Comparison of ENCODE assay signal across 17 mouse cellular contexts in genomic region chr17:35958533-35959223, GRCm38 (mm10).
"Had no signal": no experiment of that assay in that cellular context is flagged by ENCODE, and none has a peak within 500 bp of the region (broad histone marks: within the 10 kb centered on the region; RNA-seq: fewer than 3 reads in every experiment).

No protein-coding gene starts in this region.

- H3K27ac ChIP-seq: midbrain, embryonic 10.5 days; midbrain, embryonic 12.5 days; neural tube, embryonic 13.5 days; neural tube, embryonic 15.5 days; stomach, embryonic 15.5 days; stomach, postnatal 0 days had no signal

- H3K9me3 ChIP-seq: midbrain, embryonic 10.5 days; midbrain, embryonic 12.5 days; neural tube, embryonic 13.5 days; neural tube, embryonic 15.5 days; stomach, embryonic 15.5 days had no signal

- H3K4me2 ChIP-seq: lung, embryonic 14.5 days; midbrain, embryonic 12.5 days; neural tube, embryonic 13.5 days; neural tube, embryonic 15.5 days; stomach, embryonic 15.5 days had no signal

- ATAC-seq: midbrain, embryonic 16.5 days had no signal

- H3K4me1 ChIP-seq: midbrain, embryonic 10.5 days; midbrain, embryonic 12.5 days; neural tube, embryonic 13.5 days; neural tube, embryonic 15.5 days; stomach, embryonic 15.5 days had no signal

- H3K9ac ChIP-seq: lung, embryonic 14.5 days; midbrain, embryonic 12.5 days; neural tube, embryonic 13.5 days; neural tube, embryonic 15.5 days; stomach, embryonic 15.5 days had no signal

- H3K4me3 ChIP-seq: midbrain, embryonic 10.5 days; midbrain, embryonic 12.5 days; myocyte; neural tube, embryonic 13.5 days; neural tube, embryonic 15.5 days; stomach, embryonic 15.5 days had no signal

- DNase-seq: lung, adult 18-20 months; lung, embryonic 14.5 days; lung, postnatal 10 days; lung, postnatal 4 days; midbrain, embryonic 14.5 days; right cerebral cortex, postnatal 14 days; thymus, adult 2 months; thymus, postnatal 25 days; thymus, postnatal 4 days had no signal

- H3K27me3 ChIP-seq: midbrain, embryonic 12.5 days; neural tube, embryonic 13.5 days; neural tube, embryonic 15.5 days; stomach, embryonic 15.5 days had no signal
